Mouse (Mus musculus): ENCODE results near the gene Mocs3. TPM values are rescaled to one million over a fixed set of nuclear protein-coding genes. Genes with fewer than 3 reads are reported as not detected.

The Mocs3 gene
- total RNA-seq, 2 experiments from 2014 or later, result 14.5 to 16.6 TPM

DNA sequence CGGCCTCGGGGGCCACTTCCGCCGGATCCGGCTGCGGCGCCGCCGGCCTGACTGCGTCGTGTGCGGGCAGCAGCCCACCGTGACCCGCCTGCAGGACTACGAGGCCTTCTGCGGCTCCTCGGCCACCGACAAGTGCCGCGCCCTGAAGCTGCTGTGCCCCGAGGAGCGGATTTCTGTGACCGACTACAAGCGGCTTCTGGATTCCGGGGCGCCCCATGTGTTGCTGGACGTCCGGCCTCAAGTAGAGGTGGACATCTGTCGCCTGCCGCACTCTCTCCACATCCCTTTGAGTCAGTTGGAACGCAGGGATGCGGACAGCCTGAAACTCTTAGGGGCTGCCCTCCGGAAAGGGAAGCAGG is 1.0 kb downstream of the Mocs3 start:
- intact Hi-C loops (cut with DNase I), result no loop called here

GRCm38 (mm10) chr2:168233286-168233685 is 2.9 kb downstream of the Mocs3 start:
- intact Hi-C loops (cut with DNase I), result no loop called here
- no peak for DNase-seq (ENCODE audit: extremely low spot score in 1 of 2, low spot score in 2 of 2)

More for the DNA sequence above, 1.0 kb downstream of the Mocs3 start:
- DNase-seq (ENCODE audit: extremely low spot score in 1 of 2, low spot score in 2 of 2), result no peak

DNA sequence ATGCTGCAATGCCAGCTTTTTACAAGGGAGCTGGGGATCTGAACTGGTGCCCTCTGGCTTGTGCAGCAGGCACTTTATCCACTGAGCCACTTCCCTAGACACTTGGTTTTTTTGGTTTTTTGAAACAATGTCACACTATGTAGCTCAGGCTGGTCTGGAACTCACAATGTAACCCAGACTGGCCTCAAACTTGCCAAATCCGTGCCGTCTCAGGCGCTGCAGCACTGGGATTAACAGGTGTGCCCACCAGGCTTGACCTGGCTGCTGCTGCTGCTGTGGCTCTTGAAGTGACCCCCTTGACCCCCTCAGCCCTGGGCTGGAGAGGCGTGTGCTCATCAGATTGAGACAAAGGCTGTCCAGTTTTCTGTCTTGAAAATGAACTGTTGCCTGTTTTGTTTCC is 7.9 kb downstream of the Mocs3 start:
- intact Hi-C loops (cut with DNase I), result no loop called here
- DNase-seq (ENCODE audit: extremely low spot score in 1 of 2, low spot score in 2 of 2), result no peak

DNA sequence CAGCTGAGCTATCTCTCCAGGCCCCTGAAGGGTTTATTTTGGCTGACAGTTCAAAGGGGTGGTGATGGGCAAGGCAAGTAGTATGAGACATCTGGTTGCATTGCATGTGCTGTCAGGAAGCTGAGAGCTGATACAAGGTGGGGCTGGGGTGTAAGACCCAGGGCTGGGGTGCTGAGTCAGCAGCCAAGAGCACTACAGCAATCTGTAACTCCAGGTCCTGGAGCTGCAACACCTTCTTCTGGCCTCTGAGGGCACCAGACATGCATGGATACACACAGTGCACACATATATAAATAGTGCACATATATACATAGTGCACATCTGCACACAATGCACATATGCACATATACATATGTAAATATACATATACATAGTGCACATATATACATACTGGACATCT is 12.4 kb downstream of the Mocs3 start:
- intact Hi-C loops (cut with DNase I), result no loop called here

DNA sequence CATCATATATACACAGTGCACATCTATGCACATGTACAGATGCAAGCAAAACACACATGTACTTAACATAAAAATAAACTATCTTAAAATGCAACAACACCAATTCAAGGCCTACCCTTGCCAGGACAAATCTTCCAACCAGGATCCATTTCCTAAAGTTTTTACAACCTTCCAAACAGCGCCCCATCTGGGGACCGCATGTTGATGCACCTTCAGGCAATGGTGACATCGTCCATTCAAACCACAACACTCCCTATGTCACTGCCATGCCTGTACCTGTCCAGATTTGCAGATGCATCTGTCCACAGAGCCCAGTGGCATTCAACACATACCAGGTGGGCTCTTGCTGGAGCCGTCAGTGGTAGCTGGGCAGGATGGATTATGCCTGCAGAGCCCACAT is 12.9 kb downstream of the Mocs3 start:
- no peak for DNase-seq (ENCODE audit: extremely low spot score in 1 of 2, low spot score in 2 of 2)
- intact Hi-C loops (cut with DNase I), result no loop called here

More for the DNA sequence above, 12.4 kb downstream of the Mocs3 start:
- no peak for DNase-seq (ENCODE audit: extremely low spot score in 1 of 2, low spot score in 2 of 2)

DNA sequence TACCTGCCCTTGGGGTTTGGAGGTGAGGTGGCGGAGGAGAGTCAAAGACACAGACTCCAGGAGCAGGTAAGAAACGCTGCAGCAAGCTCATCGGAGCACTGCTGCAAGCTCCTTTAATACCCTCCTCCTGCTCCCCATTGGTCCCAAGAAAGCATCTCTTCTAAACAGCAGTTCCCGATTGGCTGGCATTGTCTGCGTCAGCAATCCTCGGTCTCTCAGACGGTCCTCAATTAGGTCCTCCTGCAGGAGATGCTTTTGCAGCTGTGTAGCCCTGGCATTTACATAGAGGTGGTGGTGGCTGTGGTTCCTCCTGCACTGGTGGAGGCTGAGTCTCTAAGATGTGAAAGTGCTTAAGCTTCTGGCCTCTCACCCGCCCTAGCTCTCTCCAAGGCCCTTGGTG is 15.1 kb downstream of the Mocs3 start:
- DNase-seq (ENCODE audit: extremely low spot score in 1 of 2, low spot score in 2 of 2), result no peak
- intact Hi-C loops (cut with DNase I), result no loop called here

DNA sequence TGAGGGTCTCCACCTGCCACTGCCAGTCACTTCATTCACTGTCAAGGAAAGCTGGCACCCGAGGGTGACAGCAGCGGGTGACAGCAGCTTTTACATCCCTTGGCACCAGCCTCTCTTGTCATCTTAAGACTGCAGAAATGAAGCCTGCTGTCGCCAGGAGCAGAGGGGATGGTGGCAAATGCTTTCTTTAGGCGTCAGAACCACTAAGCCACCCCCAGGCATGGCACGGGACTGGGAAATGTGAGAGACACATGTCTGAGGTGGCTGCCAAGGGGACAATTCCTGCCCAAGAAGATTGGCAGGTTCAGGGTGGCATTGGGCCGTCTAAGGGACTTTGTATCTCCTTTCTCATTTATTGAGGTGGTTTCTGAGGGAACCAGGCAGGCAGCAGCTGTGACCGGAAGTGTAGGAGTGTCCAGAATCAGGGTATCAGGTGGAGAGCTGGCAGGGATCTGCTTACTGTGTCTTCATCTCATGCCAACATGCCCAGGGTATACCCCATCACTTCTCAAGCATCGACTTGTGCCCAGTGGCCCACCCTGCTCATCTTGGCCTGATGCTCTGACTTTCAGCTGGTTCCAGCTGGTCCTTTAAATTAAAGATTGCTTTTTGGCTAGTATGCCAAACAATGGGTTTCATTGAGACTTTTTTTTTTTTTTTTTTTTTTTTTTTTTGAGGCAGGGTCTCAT is 17.9 kb downstream of the Mocs3 start:
- intact Hi-C loops (cut with DNase I), result no loop called here

DNA sequence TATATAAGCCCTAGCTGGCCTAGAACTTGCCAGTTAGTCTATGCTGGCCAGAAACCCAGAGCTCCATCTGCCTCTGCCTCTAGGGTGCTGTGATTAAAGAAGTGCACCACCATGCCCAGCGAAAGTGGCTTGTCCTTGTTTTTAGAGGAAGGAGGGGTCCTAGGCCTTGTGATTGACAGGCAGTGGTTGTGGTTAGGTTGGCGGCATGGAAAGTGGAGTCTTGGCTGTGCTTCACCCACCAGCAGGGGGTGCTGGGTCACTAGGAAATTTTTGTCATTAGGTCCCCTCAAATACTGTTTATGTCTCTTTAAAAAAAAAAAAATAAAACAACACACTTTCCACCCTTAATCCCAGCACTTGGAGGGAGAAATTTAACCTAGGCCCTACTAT is 18.4 kb downstream of the Mocs3 start:
- intact Hi-C loops (cut with DNase I), result loop anchor here (1.0 kb wide), 1 partner anchor 196 kb away; no protein-coding TSS in a partner anchor
- peak in 1 of 2 experiments; percentile 45 for DNase-seq (ENCODE audit: extremely low spot score in 1 of 2, low spot score in 2 of 2)

More for the DNA sequence above, 17.9 kb downstream of the Mocs3 start:
- DNase-seq (ENCODE audit: extremely low spot score in 1 of 2, low spot score in 2 of 2), result no peak

DNA sequence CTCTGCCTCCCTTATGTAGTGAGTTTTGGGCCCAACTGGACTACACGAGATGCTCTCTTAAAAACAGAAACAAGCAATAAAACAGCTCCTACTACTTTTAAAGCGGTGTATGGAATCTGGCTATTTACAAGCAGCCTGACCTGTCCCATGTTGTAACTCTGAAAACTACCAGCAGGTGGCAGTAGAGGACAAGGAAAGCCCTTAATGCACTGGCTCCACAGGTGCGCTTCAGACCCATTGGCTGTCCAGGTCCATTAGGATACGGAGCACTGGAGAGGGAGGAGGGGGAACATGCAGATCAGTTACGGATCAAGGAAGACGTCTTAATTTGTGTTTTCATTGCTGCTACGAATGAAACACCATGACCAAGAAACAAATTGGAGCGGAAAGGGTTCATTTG is 19.8 kb downstream of the Mocs3 start:
- DNase-seq (ENCODE audit: extremely low spot score in 1 of 2, low spot score in 2 of 2), result peak; percentile 81 to 82
- intact Hi-C loops (cut with DNase I), result loop anchor here (2.0 kb wide), 1 partner anchor 379 kb away; no protein-coding TSS in a partner anchor

DNA sequence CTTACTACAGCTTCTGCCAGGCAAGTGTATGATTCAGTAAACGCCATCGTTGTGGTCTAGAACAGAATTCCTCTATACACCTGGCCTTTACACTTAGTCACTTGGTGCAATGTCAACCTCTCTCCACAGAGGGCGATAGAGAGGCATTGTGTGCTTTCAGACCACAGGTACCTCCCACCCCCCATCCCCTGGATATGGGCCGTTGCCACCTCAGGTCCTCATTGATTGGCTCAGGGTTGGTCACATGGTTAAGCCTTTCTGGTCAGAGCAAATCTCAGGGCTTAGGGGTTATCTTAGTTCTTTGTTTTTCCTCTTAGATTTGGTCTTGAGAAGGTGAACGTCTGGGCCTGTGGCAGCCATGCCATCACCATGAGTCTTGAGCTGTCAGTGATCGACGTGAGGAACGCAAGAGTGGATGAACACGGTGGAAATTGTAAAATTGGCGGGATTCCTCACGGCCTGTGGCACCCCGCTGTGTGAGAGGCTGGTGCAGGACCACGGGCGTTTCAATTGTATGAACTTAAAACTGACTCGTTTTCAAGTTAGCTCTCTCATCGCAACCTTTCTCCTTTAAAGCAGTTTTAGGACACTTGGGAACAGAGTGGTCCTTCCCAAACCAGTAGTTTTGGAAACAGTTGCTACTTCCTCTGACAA is 22.3 kb downstream of the Mocs3 start:
- intact Hi-C loops (cut with DNase I), result no loop called here
- DNase-seq (ENCODE audit: extremely low spot score in 1 of 2, low spot score in 2 of 2), result peak in 1 of 2 experiments; percentile 32

- DNase-seq (ENCODE audit: extremely low spot score in 1 of 2, low spot score in 2 of 2), result peak; percentile 48 to 55
- intact Hi-C loops (cut with DNase I), result no loop called here
Observed at GRCm38 (mm10) chr2:168253822-168254221, 23.4 kb downstream of the Mocs3 start.

DNA sequence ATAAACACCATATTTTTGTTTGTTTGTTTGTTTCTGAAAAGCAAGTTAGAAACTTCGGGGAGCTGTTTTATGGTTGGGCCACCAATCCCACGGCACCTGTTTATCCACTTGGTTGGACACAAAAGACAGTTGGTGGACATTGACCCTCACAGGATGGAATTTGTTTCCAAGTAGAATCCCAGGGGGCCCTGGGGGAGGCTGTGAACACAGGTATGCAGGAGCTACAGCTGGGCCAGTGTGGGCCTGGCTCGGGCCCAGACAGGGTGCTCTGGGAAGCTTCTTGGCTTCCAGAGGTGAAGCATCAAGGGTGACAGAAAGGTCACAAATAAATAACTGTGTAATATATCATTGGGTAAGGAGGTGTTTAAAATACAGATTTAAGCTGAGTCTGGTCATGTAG is 26.1 kb downstream of the Mocs3 start:
- intact Hi-C loops (cut with DNase I), result no loop called here
- DNase-seq (ENCODE audit: extremely low spot score in 1 of 2, low spot score in 2 of 2), result no peak

DNA sequence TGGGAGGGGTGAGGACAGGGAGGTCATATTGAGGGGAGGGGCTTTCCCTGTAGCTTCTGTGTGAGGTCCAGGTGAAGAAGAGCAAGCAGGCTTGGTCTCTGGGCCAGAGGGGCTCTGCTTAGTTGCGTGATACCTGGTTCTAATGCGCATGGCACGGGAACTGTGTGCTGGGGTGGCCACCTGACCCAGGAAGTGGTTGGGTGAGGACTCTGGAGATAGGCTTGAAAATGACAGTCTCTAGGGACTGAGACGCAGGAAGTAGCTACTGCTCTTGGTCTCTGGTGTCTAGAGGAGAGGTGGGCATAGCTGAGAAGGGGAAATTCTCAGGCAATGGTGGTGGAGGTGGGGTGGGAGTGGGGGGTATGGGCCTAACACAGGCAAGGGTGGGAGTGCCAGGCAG is 26.8 kb downstream of the Mocs3 start:
- intact Hi-C loops (cut with DNase I), result no loop called here

GRCm38 (mm10) chr2:168259046-168259445 is 28.6 kb downstream of the Mocs3 start:
- intact Hi-C loops (cut with DNase I), result no loop called here

More for the DNA sequence above, 26.8 kb downstream of the Mocs3 start:
- DNase-seq (ENCODE audit: extremely low spot score in 1 of 2, low spot score in 2 of 2), result no peak

DNA sequence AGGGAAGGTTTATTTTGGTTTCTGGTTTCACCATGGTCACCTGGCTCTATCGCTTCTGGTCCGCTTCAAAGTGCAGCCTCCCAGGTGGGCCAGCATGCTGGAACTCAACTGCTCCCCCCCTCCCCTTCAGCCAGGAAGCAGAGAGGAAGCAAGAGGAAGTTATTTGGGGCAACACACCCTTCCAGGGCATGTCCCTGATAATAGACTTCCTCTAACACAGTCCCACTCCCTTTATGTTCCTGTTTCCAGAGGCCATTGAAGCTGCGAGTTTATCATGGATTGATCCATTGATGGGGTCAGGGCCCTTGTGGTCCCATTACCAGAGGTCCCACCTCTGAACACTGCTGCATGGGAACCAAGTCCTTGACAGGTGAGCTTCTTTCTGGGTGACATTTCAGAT is 29.7 kb downstream of the Mocs3 start:
- no peak for DNase-seq (ENCODE audit: extremely low spot score in 1 of 2, low spot score in 2 of 2)
- intact Hi-C loops (cut with DNase I), result no loop called here

More at GRCm38 (mm10) chr2:168259046-168259445, 28.6 kb downstream of the Mocs3 start:
- DNase-seq (ENCODE audit: extremely low spot score in 1 of 2, low spot score in 2 of 2), result no peak

DNA sequence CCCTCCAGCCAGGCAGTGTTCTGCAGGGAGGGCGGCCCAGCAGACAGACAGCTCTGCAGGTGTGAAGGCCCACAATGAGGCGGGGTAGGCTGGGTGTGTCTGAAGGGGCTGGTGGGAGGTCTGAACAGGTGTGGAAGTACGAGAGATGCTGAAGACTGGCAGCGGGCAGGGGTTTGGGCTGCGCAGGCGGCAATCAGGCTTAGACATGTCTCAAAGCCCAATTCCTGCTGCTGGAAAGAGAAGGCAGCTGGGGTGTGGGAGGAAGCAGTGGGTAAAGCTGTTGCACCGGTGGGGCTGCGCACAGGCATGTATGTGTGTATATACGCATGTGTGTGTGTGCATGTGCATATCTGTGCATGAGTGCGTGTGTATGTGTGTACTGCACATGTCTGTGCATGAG is 30.5 kb downstream of the Mocs3 start:
- intact Hi-C loops (cut with DNase I), result no loop called here
- peak in 1 of 2 experiments; percentile 44 for DNase-seq (ENCODE audit: extremely low spot score in 1 of 2, low spot score in 2 of 2)

- DNase-seq (ENCODE audit: extremely low spot score in 1 of 2, low spot score in 2 of 2), result no peak
- intact Hi-C loops (cut with DNase I), result no loop called here
Observed at GRCm38 (mm10) chr2:168268033-168268432, 37.6 kb downstream of the Mocs3 start.

GRCm38 (mm10) chr2:168273387-168273786 is 43.0 kb downstream of the Mocs3 start:
- no peak for DNase-seq (ENCODE audit: extremely low spot score in 1 of 2, low spot score in 2 of 2)
- intact Hi-C loops (cut with DNase I), result loop anchor here (5.0 kb wide), 1 partner anchor 169 kb away; no protein-coding TSS in a partner anchor

DNA sequence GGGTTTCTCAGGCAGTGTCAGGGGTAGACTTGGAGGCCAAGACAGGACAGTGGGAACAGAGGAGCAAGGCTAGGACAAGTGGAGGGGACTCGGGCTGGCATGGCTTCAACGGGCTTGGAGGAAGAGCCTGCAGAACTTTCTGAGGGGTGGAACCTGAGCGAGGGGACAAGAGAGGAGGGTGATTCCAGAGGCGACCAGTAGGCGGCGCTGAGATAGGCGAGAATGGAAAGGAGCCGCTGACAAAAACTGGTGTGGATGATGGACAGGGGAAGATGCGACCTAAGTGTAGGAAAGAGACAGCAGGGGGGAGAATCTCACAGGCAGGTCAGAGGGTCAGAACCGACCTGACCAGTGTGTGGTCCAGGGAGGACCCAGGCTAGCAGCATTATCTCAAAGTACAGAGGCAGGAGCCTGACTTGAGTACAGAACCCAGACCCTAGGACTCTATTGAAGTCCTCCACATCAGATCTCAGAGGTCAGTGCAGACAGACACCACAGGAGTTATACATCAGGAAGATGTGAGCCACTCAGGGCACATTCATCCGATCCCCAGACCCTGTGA is 44.0 kb downstream of the Mocs3 start:
- intact Hi-C loops (cut with DNase I), result loop anchor here (5.0 kb wide), 1 partner anchor 168 kb away; no protein-coding TSS in a partner anchor
- peak; percentile 46 to 82 for DNase-seq (ENCODE audit: extremely low spot score in 1 of 2, low spot score in 2 of 2)

All from left cerebral cortex, postnatal 10 days (tissue).